Mouse (Mus musculus) right cerebral cortex, postnatal 4 days (tissue): ENCODE measurements around the gene Prtn3.

ENCODE experiments used
- DNase-seq: peaks from one replicate; pipeline ENCODE4 v3.0.0-alpha.2; 2022

The Prtn3 gene

GRCm38 (mm10) chr10:79855558-79856184 lies 18.6 kb upstream of the Prtn3 start:
- no peak for DNase-seq

GRCm38 (mm10) chr10:79856280-79856679 lies 18.0 kb upstream of the Prtn3 start:
- no peak for DNase-seq

- DNase-seq = no peak
Measured at GRCm38 (mm10) chr10:79856704-79857451, 17.4 kb upstream of the Prtn3 start.

- peak; percentile 56 for DNase-seq
Measured at GRCm38 (mm10) chr10:79857452-79857811, 16.8 kb upstream of the Prtn3 start.

- DNase-seq = no peak
Measured at GRCm38 (mm10) chr10:79857894-79858293, 16.4 kb upstream of the Prtn3 start.

- DNase-seq = peak; percentile 76
Measured at GRCm38 (mm10) chr10:79858416-79859074, 15.7 kb upstream of the Prtn3 start.

GRCm38 (mm10) chr10:79859116-79859515 lies 15.2 kb upstream of the Prtn3 start:
- no peak for DNase-seq

GRCm38 (mm10) chr10:79860079-79860911 lies 14.0 kb upstream of the Prtn3 start:
- DNase-seq = no peak

GRCm38 (mm10) chr10:79861230-79862048 lies 12.8 kb upstream of the Prtn3 start:
- no peak for DNase-seq

- peak; percentile 12 for DNase-seq
Measured at GRCm38 (mm10) chr10:79862049-79862788, 12.1 kb upstream of the Prtn3 start.

GRCm38 (mm10) chr10:79862925-79863324 lies 11.4 kb upstream of the Prtn3 start:
- peak; percentile 29 for DNase-seq

- DNase-seq = no peak
Measured at GRCm38 (mm10) chr10:79864351-79865188, 9.7 kb upstream of the Prtn3 start.

- DNase-seq = peak; percentile 14
Measured at GRCm38 (mm10) chr10:79865189-79865601, 9.1 kb upstream of the Prtn3 start.

- DNase-seq = no peak
Measured at GRCm38 (mm10) chr10:79865801-79866295, 8.4 kb upstream of the Prtn3 start.

- no peak for DNase-seq
Measured at GRCm38 (mm10) chr10:79866601-79867000, 7.7 kb upstream of the Prtn3 start.

- no peak for DNase-seq
Measured at GRCm38 (mm10) chr10:79871845-79872244, 2.4 kb upstream of the Prtn3 start.

GRCm38 (mm10) chr10:79872862-79873261 lies 1.4 kb upstream of the Prtn3 start:
- DNase-seq = no peak

GRCm38 (mm10) chr10:79873313-79873712 lies 963 bp upstream of the Prtn3 start:
- no peak for DNase-seq

GRCm38 (mm10) chr10:79873715-79874289 lies 474 bp upstream of the Prtn3 start:
- no peak for DNase-seq

GRCm38 (mm10) chr10:79877174-79877573 lies 2.9 kb downstream of the Prtn3 start:
- no peak for DNase-seq
